Mouse (Mus musculus) forebrain, embryonic 11.5 days (tissue): ENCODE data around the gene Abcf3. TPM values are rescaled to one million over a fixed set of nuclear protein-coding genes. Genes with fewer than 3 reads are reported as not detected.
A peak's percentile ranks its signal among the peaks of the same experiment; 100 is the strongest.

Experiments
- ATAC-seq: fragments of 200-750 bp; cut with Nextera tagmentation; replicated peaks from 2 replicates; pipeline ENCODE4 v1.8.0; 2017; ENCODE audit warnings: moderate TSS enrichment; ENCODE audit not compliant: low FRiP score
- DNase-seq: peaks from one replicate; pipeline ENCODE4 v3.0.0-alpha.2; 2017; ENCODE audit warnings: low spot score
- H3K27ac ChIP-seq: fragments of 300-500 bp; sonication (generic); 2 replicates; pipeline ENCODE4 v1.5.1; 2014; ENCODE audit warnings: low read depth, low read length
- H3K27me3 ChIP-seq: fragments of 300-500 bp; sonication (generic); 2 replicates; pipeline ENCODE4 v1.6.1; 2014; ENCODE audit warnings: mild to moderate bottlenecking, low read length, mixed read lengths; ENCODE audit not compliant: control insufficient read depth, insufficient read depth
- H3K36me3 ChIP-seq: fragments of 300-500 bp; sonication (generic); 2 replicates; pipeline ENCODE4 v1.6.1; 2014; ENCODE audit warnings: mild to moderate bottlenecking, low read length, moderate library complexity, mixed read lengths; ENCODE audit not compliant: control insufficient read depth, insufficient read depth
- H3K4me1 ChIP-seq: fragments of 300-500 bp; sonication (generic); replicated peaks from 2 replicates; pipeline ENCODE4 v1.6.1; 2014; ENCODE audit warnings: low read length, mixed read lengths; ENCODE audit not compliant: control insufficient read depth, insufficient read depth
- H3K4me2 ChIP-seq: fragments of 300-500 bp; sonication (generic); 2 replicates; pipeline ENCODE4 v1.6.1; 2014; ENCODE audit warnings: low read depth, mild to moderate bottlenecking, low read length, moderate library complexity, mixed read lengths; ENCODE audit not compliant: severe bottlenecking
- H3K4me3 ChIP-seq: fragments of 300-500 bp; sonication (generic); 2 replicates; pipeline ENCODE4 v1.5.1; 2014; ENCODE audit warnings: low read depth, low read length
- H3K9ac ChIP-seq: fragments of 300-500 bp; sonication (generic); 2 replicates; pipeline ENCODE4 v1.6.1; 2014; ENCODE audit warnings: low read length
- H3K9me3 ChIP-seq: fragments of 300-500 bp; sonication (generic); 2 replicates; pipeline ENCODE4 v1.6.1; 2016; ENCODE audit warnings: low read length, mixed read lengths; ENCODE audit not compliant: control insufficient read depth
- WGBS: fragments of 180-500 bp; shearing (Covaris S2); extraction: QIAGEN DNeasy Blood & Tissue Kit; methylation state at CpG from one replicate; pipeline ENCODE4 v1.1.7; 2014; 5-methylcytosine and 5-hydroxymethylcytosine counted together
- microRNA counts: library from miRNA; unstranded; fragments of <30 nt; microRNA quantifications from one replicate; lab custom pipeline; 2015
- microRNA-seq: library from miRNA; unstranded; fragments of <30 nt; microRNA quantifications from one replicate; pipeline ENCODE4, GENCODE M21; 2016; ENCODE audit not compliant: insufficient number of aligned reads
- polyA plus RNA-seq: library from polyadenylated mRNA; unstranded; fragments of >200 nt; fragmentation: Nextera tagmentation; extraction: Ambion mirVana; gene quantifications from 2 replicates; pipeline ENCODE4 v1.2.1, GENCODE M21; 2014

Gene Abcf3
- polyA plus RNA-seq, 1 experiment from 2014 or later: 55.9 TPM

DNA sequence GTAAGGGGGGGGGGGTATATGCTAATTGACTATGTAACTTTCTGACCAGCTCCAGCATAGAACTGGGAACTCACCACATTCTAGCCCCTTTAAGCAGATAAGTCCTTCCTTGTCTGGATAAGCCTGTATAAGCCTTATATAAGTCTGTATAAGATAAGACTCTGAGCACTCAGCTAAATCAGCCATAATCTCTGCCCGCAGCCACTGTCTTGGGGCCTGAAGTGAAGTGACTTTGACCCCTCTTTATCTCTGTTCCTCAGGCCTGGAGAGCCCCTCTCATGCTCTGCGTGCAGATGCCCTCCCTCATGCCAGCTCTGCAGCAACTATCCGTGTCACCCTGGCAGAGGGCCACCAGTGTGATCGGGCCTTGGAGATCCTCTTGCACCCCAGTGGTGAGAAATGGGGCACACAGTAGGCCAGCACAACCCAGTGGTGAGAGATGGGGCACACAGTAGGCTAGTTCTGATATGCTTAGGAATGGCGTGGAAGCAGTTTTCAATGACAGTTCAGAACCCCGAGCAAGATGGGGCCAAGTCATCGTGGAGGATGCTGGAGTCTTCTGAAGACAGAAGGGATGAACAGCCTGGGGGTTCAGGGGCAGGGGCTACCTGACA lies 46.8 kb downstream of the Abcf3 start:
- Histone ChIP-seq H3K9ac (no peak overlapping the region), H3K4me2 (no peak overlapping the region), H3K36me3 (no peaks in the 10 kb centered on the region), H3K4me1 (peaks cover 10% of the 10 kb centered on the region; the same call in 1 of the 2 replicates), H3K4me3 (no peak overlapping the region), H3K9me3 (no peaks in the 10 kb centered on the region), H3K27ac (no peak overlapping the region), H3K27me3 (peaks cover 25% of the 10 kb centered on the region)
- DNase-seq (no peak), ATAC-seq (no peak)
- WGBS: 88% methylated on average over 7 of the region's 7 CpGs

DNA sequence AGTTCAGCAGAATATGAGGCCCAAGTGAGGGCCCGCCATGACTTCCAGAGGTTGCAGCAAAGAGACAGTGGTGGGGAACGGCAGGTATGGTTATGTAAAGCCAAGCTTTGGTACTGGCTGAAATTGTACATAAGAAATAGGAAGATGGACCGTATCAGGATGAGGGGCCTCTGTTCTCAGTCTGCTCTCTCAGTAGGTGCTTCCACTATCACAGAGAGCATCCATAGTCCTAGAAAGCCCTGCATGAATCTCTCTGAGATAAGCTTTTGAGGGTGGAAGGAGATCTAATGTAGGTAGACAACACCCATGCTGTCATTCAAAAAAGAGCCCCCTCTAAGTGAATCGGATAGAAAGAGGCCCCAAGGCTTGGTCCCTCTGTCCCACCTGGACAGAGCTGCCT lies 47.4 kb downstream of the Abcf3 start:
- WGBS: 80% methylated on average over 4 of the region's 4 CpGs
- ATAC-seq (no peak), DNase-seq (no peak)
- H3K4me1 ChIP-seq: peaks cover 4% of the 10 kb centered on the region; the same call in 1 of the 2 replicates
- no peaks in the 10 kb centered on the region for H3K36me3 ChIP-seq
- H3K9ac ChIP-seq: no peak overlapping the region
- H3K9me3 ChIP-seq: no peaks in the 10 kb centered on the region
- peaks cover 20% of the 10 kb centered on the region for H3K27me3 ChIP-seq
- H3K27ac ChIP-seq: no peak overlapping the region
- H3K4me2 ChIP-seq: no peak overlapping the region
- H3K4me3 ChIP-seq: no peak overlapping the region

DNA sequence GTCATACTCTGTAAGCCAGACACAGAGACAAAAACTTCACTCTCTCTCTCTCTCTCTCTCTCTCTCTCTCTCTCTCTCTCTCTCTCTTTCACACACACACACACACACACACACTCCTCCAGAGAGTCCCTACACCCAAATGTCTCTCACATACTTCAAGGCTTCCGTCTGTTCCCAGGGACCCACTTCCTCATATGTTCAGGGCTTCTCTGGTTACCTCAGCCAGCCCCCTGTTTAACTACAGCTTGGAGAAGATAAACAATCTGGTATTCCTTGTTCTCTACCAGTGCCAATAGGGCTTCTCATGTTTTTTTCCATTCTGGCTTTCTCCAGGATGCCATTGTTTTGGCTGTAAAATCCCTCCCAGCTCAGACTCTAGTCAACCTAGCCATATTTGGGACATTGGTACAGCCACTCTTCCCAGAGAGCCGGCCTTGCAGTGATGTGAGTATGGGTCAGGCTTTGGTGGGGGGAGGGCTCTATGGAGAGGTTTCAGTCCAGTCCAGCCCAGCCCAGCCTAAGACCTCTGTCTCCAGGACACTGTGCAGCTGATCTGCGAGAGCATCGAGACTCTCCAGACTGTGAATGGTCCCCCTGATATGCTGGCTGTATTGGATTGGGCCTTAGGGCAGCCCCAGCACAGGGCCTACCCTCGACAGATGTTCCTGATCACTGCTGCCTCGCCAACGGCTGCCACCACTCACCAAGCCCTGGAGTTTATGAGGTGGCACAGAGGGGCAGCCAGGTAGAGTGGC lies 48.5 kb downstream of the Abcf3 start:
- Histone ChIP-seq H3K9ac (no peak overlapping the region), H3K27me3 (peaks cover 8% of the 10 kb centered on the region), H3K27ac (no peak overlapping the region), H3K4me3 (no peak overlapping the region), H3K4me2 (no peak overlapping the region), H3K4me1 (no peaks in the 10 kb centered on the region), H3K36me3 (no peaks in the 10 kb centered on the region), H3K9me3 (no peaks in the 10 kb centered on the region)
- ATAC-seq: no peak
- DNase-seq: no peak
- 75% methylated on average over 7 of the region's 7 CpGs for WGBS

DNA sequence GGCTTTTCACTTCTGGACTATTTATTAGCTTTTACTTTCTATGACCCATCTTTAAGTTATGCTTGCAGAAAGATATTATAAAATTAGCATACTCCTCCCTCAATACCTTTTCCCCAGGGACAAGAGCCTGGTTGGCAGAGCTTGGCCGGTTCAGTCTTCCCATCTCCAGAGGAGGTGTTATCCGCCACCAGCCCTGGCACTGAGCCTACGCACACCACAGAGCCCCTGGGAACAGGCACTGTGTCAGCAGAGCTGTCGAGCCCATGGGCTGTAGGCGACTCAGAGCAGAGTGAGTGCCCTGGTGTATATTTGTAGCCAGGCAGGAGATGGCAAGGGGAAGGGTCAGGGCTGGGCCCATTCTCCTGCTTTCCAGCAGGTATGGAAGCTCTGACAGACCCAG lies 52.1 kb downstream of the Abcf3 start:
- Histone ChIP-seq H3K4me2 (no peak overlapping the region), H3K9me3 (no peaks in the 10 kb centered on the region), H3K27me3 (no peaks in the 10 kb centered on the region), H3K27ac (no peak overlapping the region), H3K36me3 (peaks cover 2% of the 10 kb centered on the region; the same call in 1 of the 2 replicates), H3K9ac (no peak overlapping the region), H3K4me3 (no peak overlapping the region), H3K4me1 (no peaks in the 10 kb centered on the region)
- 81% methylated on average over 5 of the region's 5 CpGs for WGBS
- no peak for ATAC-seq
- no peak for DNase-seq

DNA sequence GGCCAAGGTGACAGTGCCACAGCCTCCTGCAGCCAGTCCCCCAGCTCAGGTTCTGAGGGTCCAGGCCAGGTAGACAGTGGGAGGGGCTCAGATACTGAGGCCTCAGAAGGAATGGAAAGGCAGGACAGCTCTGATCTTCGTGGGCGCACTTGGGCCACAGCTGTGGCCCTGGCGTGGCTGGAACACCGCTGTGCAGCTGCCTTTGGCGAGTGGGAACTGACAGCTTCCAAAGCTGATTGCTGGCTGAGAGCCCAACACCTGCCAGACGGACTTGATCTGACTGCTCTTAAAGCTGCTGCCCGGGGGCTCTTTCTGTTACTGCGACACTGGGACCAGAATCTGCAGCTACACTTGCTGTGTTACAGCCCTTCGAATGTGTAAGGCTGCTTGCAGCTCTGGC lies 56.3 kb downstream of the Abcf3 start:
- Histone ChIP-seq H3K36me3 (peaks cover 11% of the 10 kb centered on the region; the same call in 1 of the 2 replicates), H3K9me3 (no peaks in the 10 kb centered on the region), H3K4me3 (no peak overlapping the region), H3K27me3 (no peaks in the 10 kb centered on the region), H3K9ac (no peak overlapping the region), H3K4me1 (peaks cover 2% of the 10 kb centered on the region; the same call in 1 of the 2 replicates), H3K4me2 (no peak overlapping the region), H3K27ac (no peak overlapping the region)
- 81% methylated on average over 9 of the region's 9 CpGs for WGBS
- DNase-seq: no peak
- ATAC-seq: no peak

DNA sequence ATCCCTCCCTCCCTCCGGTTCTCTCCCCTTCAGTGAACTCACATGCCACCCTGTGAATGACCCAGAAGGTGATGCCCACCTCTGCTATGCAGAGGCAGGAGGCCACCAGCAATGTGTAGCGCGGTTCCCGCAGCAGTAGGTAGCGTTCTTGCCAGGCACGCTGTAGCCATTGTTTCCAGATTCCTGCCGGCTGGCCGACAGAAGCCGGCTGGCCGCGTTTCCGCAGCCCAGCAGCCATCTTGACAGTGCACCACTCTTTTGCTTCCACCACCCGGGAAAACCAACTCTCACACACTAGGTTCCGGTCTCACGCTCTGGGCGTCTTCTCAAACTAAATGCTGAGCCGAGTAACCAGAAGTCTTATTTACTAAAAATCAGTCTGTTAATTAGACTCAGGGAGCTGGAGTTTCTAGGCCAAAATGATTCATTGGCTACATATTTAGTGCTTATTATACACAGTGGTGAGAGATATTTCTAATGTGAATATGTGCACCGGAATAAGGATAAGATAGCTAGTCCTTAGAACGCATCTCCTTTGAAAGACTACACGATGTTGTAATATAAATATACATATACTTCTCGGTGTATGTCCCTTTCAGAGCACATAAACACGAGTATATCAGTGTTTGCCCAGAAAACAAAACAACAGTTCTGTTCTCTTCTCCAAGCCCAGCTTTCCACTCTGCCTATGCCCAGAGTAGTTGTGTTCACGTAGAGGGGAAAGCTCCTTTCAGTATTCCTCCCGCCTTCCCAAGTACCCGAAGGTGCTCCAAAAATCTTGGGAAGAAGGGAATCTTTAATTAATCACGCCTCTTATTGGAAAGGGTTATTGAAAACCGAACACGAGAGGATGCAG lies 62.4 kb downstream of the Abcf3 start:
- Histone ChIP-seq H3K9ac (peak overlapping the region; percentile 97), H3K9me3 (no peaks in the 10 kb centered on the region), H3K27ac (peak overlapping the region; percentile 78), H3K4me1 (peaks cover 4% of the 10 kb centered on the region; the same call in 1 of the 2 replicates), H3K27me3 (no peaks in the 10 kb centered on the region), H3K4me3 (peak overlapping the region; percentile 76), H3K36me3 (peaks cover 6% of the 10 kb centered on the region; the same call in 1 of the 2 replicates), H3K4me2 (peak overlapping the region; percentile 67)
- WGBS: under 1% methylated on average over 28 of the region's 28 CpGs
- peak; percentile 89 for DNase-seq
- peak; percentile 50 for ATAC-seq

MicroRNA genes within 50 kb of the gene (microRNA counts, 519-probe panel; counts per million panel counts)
- 4,835 counts per million, percentile 50 among the panel's probes with 10 or more counts for microRNA mmu-miR-1224 (lab: Ali Mortazavi, UCI)

Small RNA genes lying within 50 kb of the gene (microRNA-seq; reads per million reads assigned to microRNA genes)
- gene Mir1224: 3.4 reads per million

Other genes starting within 250 kb of the Abcf3 start
- 103 and 107 TPM in 2 replicates for gene Parl, start 246.2 kb upstream of the Abcf3 start, polyA plus RNA-seq
- gene Cyp2ab1, start 223.2 kb upstream of the Abcf3 start, polyA plus RNA-seq: not detected in 2 replicates
- 68.8 and 68.9 TPM in 2 replicates for gene Abcc5, start 122.2 kb upstream of the Abcf3 start, polyA plus RNA-seq
- 135 and 138 TPM in 2 replicates for gene Eif2b5, start 49.8 kb upstream of the Abcf3 start, polyA plus RNA-seq
- gene Dvl3, start 31.6 kb upstream of the Abcf3 start, polyA plus RNA-seq: 42.8 and 45.4 TPM in 2 replicates
- 797 and 824 TPM in 2 replicates for gene Ap2m1, start 13.1 kb upstream of the Abcf3 start, polyA plus RNA-seq
- 0.80 and 1.4 TPM in 2 replicates for gene Vwa5b2, start 40.9 kb downstream of the Abcf3 start, polyA plus RNA-seq
- gene Eef1akmt4, start 63.0 kb downstream of the Abcf3 start, polyA plus RNA-seq: 28.2 and 30.8 TPM in 2 replicates
- gene Gm49333, start 63.0 kb downstream of the Abcf3 start, polyA plus RNA-seq: 0.68 TPM in 1 of 2 replicates, not detected in the other
- gene Alg3, start 63.2 kb downstream of the Abcf3 start, polyA plus RNA-seq: 46.9 and 58.9 TPM in 2 replicates
- 5.0 and 5.3 TPM in 2 replicates for gene Camk2n2, start 72.7 kb downstream of the Abcf3 start, polyA plus RNA-seq
- gene Ece2, start 81.3 kb downstream of the Abcf3 start, polyA plus RNA-seq: 4.9 and 5.6 TPM in 2 replicates
- 469 and 503 TPM in 2 replicates for gene Psmd2, start 103.1 kb downstream of the Abcf3 start, polyA plus RNA-seq
- 186 and 187 TPM in 2 replicates for gene Eif4g1, start 119.7 kb downstream of the Abcf3 start, polyA plus RNA-seq
- 15.2 and 16.3 TPM in 2 replicates for gene Fam131a, start 144.7 kb downstream of the Abcf3 start, polyA plus RNA-seq
- 116 and 121 TPM in 2 replicates for gene Polr2h, start 169.1 kb downstream of the Abcf3 start, polyA plus RNA-seq
- 16.5 and 20.5 TPM in 2 replicates for gene Clcn2, start 169.2 kb downstream of the Abcf3 start, polyA plus RNA-seq
- gene Chrd, start 184.6 kb downstream of the Abcf3 start, polyA plus RNA-seq: 1.9 and 2.3 TPM in 2 replicates
- gene Thpo, start 185.9 kb downstream of the Abcf3 start, polyA plus RNA-seq: 0.24 and 0.51 TPM in 2 replicates